Mouse (Mus musculus): ENCODE measurements around the gene Ahsa1. TPM values are rescaled to one million over a fixed set of nuclear protein-coding genes. Genes with fewer than 3 reads are reported as not detected.
"Not testable (repeated sequence)": the region's sequence is repeated elsewhere in the genome, so short reads cannot be mapped to it uniquely, and the experiment has no call there.

The Ahsa1 gene
- polyA plus RNA-seq, 1 experiment from 2014 or later: 280 TPM

- 87% methylated on average over 5 of the region's 5 CpGs for WGBS
Measured at GRCm38 (mm10) chr12:87284726-87285125, 18.4 kb downstream of the Ahsa1 start.

GRCm38 (mm10) chr12:87289100-87289499, 22.8 kb downstream of the Ahsa1 start:
- DNase-seq (ENCODE audit: extremely low spot score, low spot score): no peak
- Histone ChIP-seq H3K27me3 (ENCODE audit: poor library complexity, severe bottlenecking) (no peaks in the 10 kb centered on the region), H3K4me1 (0 out of 2 replicates have a peak, but pooled peaks cover under 1% of the 10 kb centered on the region), H3K4me3 (no peak overlapping the region), H3K36me3 (replicated peaks) (no peaks in the 10 kb centered on the region), H3K9me3 (no peaks in the 10 kb centered on the region), H3K27ac (no peak overlapping the region)
- WGBS: 90% methylated on average over 5 of the region's 5 CpGs

More at GRCm38 (mm10) chr12:87284726-87285125, 18.4 kb downstream of the Ahsa1 start:
- H3K27me3 ChIP-seq (ENCODE audit: poor library complexity, severe bottlenecking): no peaks in the 10 kb centered on the region
- no peaks in the 10 kb centered on the region for H3K9me3 ChIP-seq
- H3K27ac ChIP-seq: no peak overlapping the region
- no peaks in the 10 kb centered on the region for H3K36me3 ChIP-seq (replicated peaks)
- peaks cover 11% of the 10 kb centered on the region for H3K4me1 ChIP-seq
- H3K4me3 ChIP-seq: no peak overlapping the region
- no peak for DNase-seq (ENCODE audit: extremely low spot score, low spot score)

- 66% methylated on average over 6 of the region's 6 CpGs for WGBS
- no peaks in the 10 kb centered on the region for H3K36me3 ChIP-seq (replicated peaks)
- no peak for DNase-seq (ENCODE audit: extremely low spot score, low spot score)
Measured at GRCm38 (mm10) chr12:87293934-87294333, 27.7 kb downstream of the Ahsa1 start.

GRCm38 (mm10) chr12:87299037-87299656, 32.9 kb downstream of the Ahsa1 start:
- H3K4me3 ChIP-seq: peak overlapping the region; percentile 67
- DNase-seq (ENCODE audit: extremely low spot score, low spot score): peak; percentile 22

More at GRCm38 (mm10) chr12:87293934-87294333, 27.7 kb downstream of the Ahsa1 start:
- Histone ChIP-seq H3K4me3 (no peak overlapping the region), H3K27ac (no peak overlapping the region), H3K4me1 (peaks cover under 1% of the 10 kb centered on the region; the same call in 1 of the 2 replicates), H3K27me3 (ENCODE audit: poor library complexity, severe bottlenecking) (peaks cover 12% of the 10 kb centered on the region), H3K9me3 (no peaks in the 10 kb centered on the region)

GRCm38 (mm10) chr12:87299657-87300440, 33.6 kb downstream of the Ahsa1 start, which contains the start of gene Ism2:
Gene Ism2 (minus strand): TSS chr12:87299705.
- Histone ChIP-seq H3K27me3 (ENCODE audit: poor library complexity, severe bottlenecking) (peaks cover 46% of the 10 kb centered on the region), H3K27ac (peak within 1 kb of the TSS; percentile 86), H3K9me3 (no peaks in the 10 kb centered on the region), H3K4me1 (peaks cover 18% of the 10 kb centered on the region), H3K36me3 (replicated peaks) (no peaks in the 10 kb centered on the region), H3K4me3 (peak within 1 kb of the TSS; percentile 67)
- WGBS: under 1% methylated on average over 72 of the region's 86 CpGs
- peak; percentile 47 for DNase-seq (ENCODE audit: extremely low spot score, low spot score)

More at GRCm38 (mm10) chr12:87299037-87299656, 32.9 kb downstream of the Ahsa1 start:
- no peaks in the 10 kb centered on the region for H3K36me3 ChIP-seq (replicated peaks)
- H3K4me1 ChIP-seq: peaks cover 18% of the 10 kb centered on the region
- H3K9me3 ChIP-seq: no peaks in the 10 kb centered on the region
- WGBS: 10% methylated on average over 29 of the region's 29 CpGs
- peak overlapping the region; percentile 86 for H3K27ac ChIP-seq
- H3K27me3 ChIP-seq (ENCODE audit: poor library complexity, severe bottlenecking): peaks cover 46% of the 10 kb centered on the region

- Histone ChIP-seq H3K4me1 (peaks cover 19% of the 10 kb centered on the region), H3K4me3 (peak overlapping the region; percentile 67), H3K36me3 (replicated peaks) (no peaks in the 10 kb centered on the region), H3K27me3 (ENCODE audit: poor library complexity, severe bottlenecking) (peaks cover 46% of the 10 kb centered on the region), H3K9me3 (no peaks in the 10 kb centered on the region), H3K27ac (peak overlapping the region; percentile 86; the same call in 1 of the 2 replicates)
- no peak for DNase-seq (ENCODE audit: extremely low spot score, low spot score)
- 1% methylated on average over 9 of the region's 9 CpGs for WGBS
Measured at GRCm38 (mm10) chr12:87300441-87300690, 34.1 kb downstream of the Ahsa1 start.

GRCm38 (mm10) chr12:87301189-87301588, 34.9 kb downstream of the Ahsa1 start:
- no peak overlapping the region for H3K27ac ChIP-seq
- H3K4me1 ChIP-seq: peaks cover 27% of the 10 kb centered on the region
- no peaks in the 10 kb centered on the region for H3K36me3 ChIP-seq (replicated peaks)
- WGBS: 44% methylated on average over 4 of the region's 4 CpGs
- no peaks in the 10 kb centered on the region for H3K9me3 ChIP-seq
- H3K4me3 ChIP-seq: no peak overlapping the region
- DNase-seq (ENCODE audit: extremely low spot score, low spot score): no peak
- H3K27me3 ChIP-seq (ENCODE audit: poor library complexity, severe bottlenecking): peaks cover 46% of the 10 kb centered on the region

- H3K27ac ChIP-seq: 0 out of 2 replicates have a peak overlapping the region, but pooled peaks have one; percentile 15
- WGBS: 41% methylated on average over 13 of the region's 13 CpGs
- DNase-seq (ENCODE audit: extremely low spot score, low spot score): no peak
Measured at GRCm38 (mm10) chr12:87305767-87306583, 39.7 kb downstream of the Ahsa1 start.

GRCm38 (mm10) chr12:87306584-87306844, 40.2 kb downstream of the Ahsa1 start:
- 81% methylated on average over 4 of the region's 4 CpGs for WGBS
- H3K4me1 ChIP-seq; H3K27ac ChIP-seq; H3K4me3 ChIP-seq; DNase-seq (ENCODE audit: extremely low spot score, low spot score); H3K9me3 ChIP-seq; H3K27me3 ChIP-seq (ENCODE audit: poor library complexity, severe bottlenecking): not testable (repeated sequence)
- H3K36me3 ChIP-seq (replicated peaks): peaks cover 25% of the 10 kb centered on the region

More at GRCm38 (mm10) chr12:87305767-87306583, 39.7 kb downstream of the Ahsa1 start:
- peaks cover 9% of the 10 kb centered on the region for H3K4me1 ChIP-seq
- H3K27me3 ChIP-seq (ENCODE audit: poor library complexity, severe bottlenecking): peaks cover 14% of the 10 kb centered on the region
- H3K4me3 ChIP-seq: no peak overlapping the region
- H3K36me3 ChIP-seq (replicated peaks): peaks cover 25% of the 10 kb centered on the region
- no peaks in the 10 kb centered on the region for H3K9me3 ChIP-seq

GRCm38 (mm10) chr12:87313098-87313497, 46.8 kb downstream of the Ahsa1 start:
- Histone ChIP-seq H3K36me3 (replicated peaks) (peaks cover 44% of the 10 kb centered on the region), H3K27ac (no peak overlapping the region), H3K4me3 (no peak overlapping the region), H3K4me1 (no peaks in the 10 kb centered on the region), H3K9me3 (no peaks in the 10 kb centered on the region), H3K27me3 (ENCODE audit: poor library complexity, severe bottlenecking) (no peaks in the 10 kb centered on the region)
- DNase-seq (ENCODE audit: extremely low spot score, low spot score): no peak
- WGBS: 56% methylated on average over 2 of the region's 2 CpGs

GRCm38 (mm10) chr12:87317951-87318350, 51.7 kb downstream of the Ahsa1 start:
- Histone ChIP-seq H3K9me3 (no peaks in the 10 kb centered on the region), H3K4me3 (no peak overlapping the region), H3K27ac (no peak overlapping the region), H3K4me1 (no peaks in the 10 kb centered on the region), H3K36me3 (replicated peaks) (peaks cover 5% of the 10 kb centered on the region), H3K27me3 (ENCODE audit: poor library complexity, severe bottlenecking) (no peaks in the 10 kb centered on the region)
- 56% methylated on average over 1 of the region's 1 CpGs for WGBS
- DNase-seq (ENCODE audit: extremely low spot score, low spot score): no peak

- 83% methylated on average over 3 of the region's 3 CpGs for WGBS
- H3K36me3 ChIP-seq (replicated peaks): peaks cover 3% of the 10 kb centered on the region
Measured at GRCm38 (mm10) chr12:87319229-87319628, 53.0 kb downstream of the Ahsa1 start.

More at GRCm38 (mm10) chr12:87319229-87319628, 53.0 kb downstream of the Ahsa1 start:
- Histone ChIP-seq H3K4me3 (no peak overlapping the region), H3K27me3 (ENCODE audit: poor library complexity, severe bottlenecking) (peaks cover 8% of the 10 kb centered on the region; the same call in 1 of the 2 replicates), H3K4me1 (no peaks in the 10 kb centered on the region), H3K9me3 (no peaks in the 10 kb centered on the region), H3K27ac (no peak overlapping the region)
- no peak for DNase-seq (ENCODE audit: extremely low spot score, low spot score)
